Comparison of ENCODE assay signal across 8 mouse cellular contexts in genomic region chrX:42153056-42153455, GRCm38 (mm10). TPM values are rescaled to one million over a fixed set of nuclear protein-coding genes. Genes with fewer than 3 reads are reported as not detected.
DNase-seq lines count a peak whose midpoint lies in the region; ATAC-seq lines count a peak whose summit lies in the region.

No protein-coding gene starts in this region.

- H3K9ac ChIP-seq in hindbrain, embryonic 13.5 days: peak overlapping the region; percentile 29; the same call in 1 of the 2 replicates

- no peak for ATAC-seq in hindbrain, embryonic 13.5 days (ENCODE audit: low FRiP score)

- peak; percentile 89 for DNase-seq in heart, adult 11 months
- DNase-seq in heart, postnatal 4 days: no peak
- peak; percentile 7 for DNase-seq in adipocyte (ENCODE audit: low spot score)
- no peak for DNase-seq in left cerebral cortex, adult 18-20 months (ENCODE audit: low spot score in 2 of 2)
- no peak for DNase-seq in cerebellum, postnatal 4 days (ENCODE audit: low spot score in 2 of 2)
- DNase-seq in thymus, postnatal 10 days (ENCODE audit: low spot score in 2 of 2): no peak

- H3K27ac ChIP-seq in hindbrain, embryonic 13.5 days: no peak overlapping the region
- no peak overlapping the region for H3K27ac ChIP-seq in macrophage

- peaks cover 6% of the 10 kb centered on the region for H3K4me1 ChIP-seq in hindbrain, embryonic 13.5 days (replicated peaks)

- peak overlapping the region; percentile 57 for H3K4me3 ChIP-seq in hindbrain, embryonic 13.5 days
- peak overlapping the region; percentile 58 for H3K4me3 ChIP-seq in macrophage (ENCODE audit: inconsistent target)

- no peaks in the 10 kb centered on the region for H3K9me3 ChIP-seq in hindbrain, embryonic 13.5 days

- H3K4me2 ChIP-seq in hindbrain, embryonic 13.5 days: peak overlapping the region; percentile 54

- H3K27me3 ChIP-seq in hindbrain, embryonic 13.5 days: no peaks in the 10 kb centered on the region

- H3K36me3 ChIP-seq in hindbrain, embryonic 13.5 days: no peaks in the 10 kb centered on the region
- H3K36me3 ChIP-seq in macrophage (ENCODE audit: inconsistent target): no peaks in the 10 kb centered on the region

- H3K79me2 ChIP-seq in macrophage (ENCODE audit: inconsistent target): peaks cover 59% of the 10 kb centered on the region

- WGBS in hindbrain, embryonic 13.5 days: 30% methylated on average over 4 of the region's 4 CpGs
- 23% methylated on average over 4 of the region's 4 CpGs for WGBS in macrophage (ENCODE audit: missing documents)

RNA-seq across cellular contexts. Expression of gene Stag2, which starts 3.9 kb away (rescaled TPM):
- total RNA-seq in heart, postnatal 4 days (2021): 10 to 100 TPM; 71.9 TPM
- 23.0 and 24.4 TPM in 2 replicates for polyA plus RNA-seq in hindbrain, embryonic 13.5 days (2015; fragmentation: Nextera tagmentation; extraction: Ambion mirVana)
- total RNA-seq in macrophage (2018; cell fraction: chromatin; rRNA removed): 100 to 1,000 TPM in 24 of 26 experiments, 10 to 100 TPM in 2; 94.2 to 176 (median 138) TPM
- 10 to 100 TPM; 40.1 to 82.4 (median 62.5) TPM for total RNA-seq in macrophage (2018; cell fraction: cytosol; rRNA removed)
- 100 to 1,000 TPM in 8 of 26 experiments, 10 to 100 TPM in 18; 63.3 to 152 (median 89.6) TPM for total RNA-seq in macrophage (2018; cell fraction: nucleus; rRNA removed)
- 46.5 to 47.0 TPM (median 46.7 TPM) in 3 replicates for polyA plus RNA-seq in macrophage (2018)
- total RNA-seq in left cerebral cortex, adult 18-20 months (2021): 10 to 100 TPM; 47.9 to 48.7 TPM

Comparison
In these comparisons a context has a peak if more than half of its experiments do, and no peak if none do; other contexts are left out.
1. DNase-seq: peak in heart, adult 11 months (single experiment) and adipocyte (single experiment); none in heart, postnatal 4 days (single experiment), left cerebral cortex, adult 18-20 months (0 of 2), cerebellum, postnatal 4 days (0 of 2) and thymus, postnatal 10 days (0 of 2).